Mouse (Mus musculus): ENCODE measurements around the gene App. TPM values are rescaled to one million over a fixed set of nuclear protein-coding genes. Genes with fewer than 3 reads are reported as not detected.

Gene App
- total RNA-seq (2021): 1,000 to 10,000 TPM; 1,138 to 1,191 TPM

DNA sequence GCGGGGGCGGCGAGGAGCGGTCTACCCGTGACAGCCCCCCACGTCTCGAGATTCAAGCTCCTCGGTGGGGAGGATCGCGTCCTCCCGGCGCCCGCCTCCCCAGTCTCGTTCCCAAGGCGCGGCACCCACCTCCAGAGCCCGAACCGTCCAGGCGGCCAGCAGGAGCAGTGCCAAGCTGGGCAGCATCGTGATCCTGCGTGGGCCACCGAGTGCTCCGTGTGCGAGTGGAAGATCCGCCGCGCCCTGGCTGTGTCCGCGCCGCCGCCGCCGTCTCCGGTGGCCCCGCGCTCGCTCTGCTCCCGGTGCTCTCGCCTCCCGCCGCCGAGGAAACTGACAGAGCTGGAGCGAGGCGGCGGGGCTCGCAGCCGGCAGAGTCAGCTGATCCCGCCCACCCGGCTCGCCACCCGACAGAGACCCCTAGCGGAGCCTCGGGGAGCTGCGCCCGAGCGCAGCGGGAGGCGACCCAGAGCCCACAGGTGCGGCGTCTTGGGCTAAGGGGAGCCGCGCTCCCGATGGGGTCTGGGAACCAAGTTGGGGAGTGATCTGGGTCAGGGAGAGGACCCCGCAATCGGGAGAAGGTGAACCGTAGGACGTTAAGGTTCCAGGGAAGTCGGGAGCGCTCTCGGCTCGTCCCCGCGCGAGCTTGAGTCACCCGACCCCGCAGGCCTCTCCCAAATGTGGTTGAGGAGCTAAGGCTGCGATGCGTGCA, at the start of gene App:
App (minus strand) TSS at position 394 of the 709 bp plus-strand sequence.
- DNase-seq (ENCODE audit: extremely low spot score in 1 of 2, low spot score in 2 of 2): peak; percentile 81 to 93
- intact Hi-C loops (cut with DNase I): loop anchor here (2.0 to 10.0 kb wide), 3 partner anchors 81 to 501 kb away; no protein-coding TSS in a partner anchor

DNA sequence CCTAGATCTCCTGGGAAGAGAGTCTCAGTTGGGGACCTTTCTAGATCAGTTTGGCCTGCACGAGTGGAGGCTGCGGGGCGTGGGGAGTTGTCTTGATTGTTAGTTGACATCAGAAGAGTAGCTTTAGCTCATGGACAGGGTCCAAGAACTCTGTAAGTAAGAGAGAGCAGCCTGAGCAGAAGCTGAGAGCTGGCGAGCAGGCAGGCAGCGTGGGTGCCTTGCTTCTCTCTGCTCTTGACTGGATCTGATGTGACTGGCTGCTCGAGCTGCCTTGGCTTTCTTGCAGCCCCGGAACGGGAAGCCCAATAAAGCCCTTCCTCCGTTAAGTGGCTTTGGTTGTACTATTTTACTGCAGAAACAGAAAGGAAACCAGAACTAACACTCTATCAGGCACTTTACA, 42.3 kb upstream of the App start:
- DNase-seq (ENCODE audit: extremely low spot score in 1 of 2, low spot score in 2 of 2): peak; percentile 8 to 22
- intact Hi-C loops (cut with DNase I): no loop called here

DNA sequence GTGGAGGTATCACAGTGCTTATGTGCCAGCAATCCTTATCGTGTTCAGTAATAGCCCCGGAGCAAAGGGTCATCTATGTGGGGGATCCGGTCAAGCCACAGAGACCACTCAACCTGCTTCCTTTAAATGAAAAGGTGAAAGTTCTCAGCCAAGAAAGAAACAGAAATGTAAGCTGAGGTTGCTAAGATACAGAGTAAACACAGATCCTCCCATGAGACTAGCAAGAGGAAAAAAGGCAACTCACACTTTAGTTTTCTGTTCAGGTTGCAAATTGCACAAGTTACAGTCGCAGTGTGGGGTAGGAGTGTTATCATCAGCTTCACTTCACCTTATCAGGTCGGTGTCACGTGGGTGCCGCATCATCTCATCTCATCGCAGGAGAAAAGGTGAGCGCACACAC, 41.6 kb upstream of the App start:
- no peak for DNase-seq (ENCODE audit: extremely low spot score in 1 of 2, low spot score in 2 of 2)
- intact Hi-C loops (cut with DNase I): no loop called here

DNA sequence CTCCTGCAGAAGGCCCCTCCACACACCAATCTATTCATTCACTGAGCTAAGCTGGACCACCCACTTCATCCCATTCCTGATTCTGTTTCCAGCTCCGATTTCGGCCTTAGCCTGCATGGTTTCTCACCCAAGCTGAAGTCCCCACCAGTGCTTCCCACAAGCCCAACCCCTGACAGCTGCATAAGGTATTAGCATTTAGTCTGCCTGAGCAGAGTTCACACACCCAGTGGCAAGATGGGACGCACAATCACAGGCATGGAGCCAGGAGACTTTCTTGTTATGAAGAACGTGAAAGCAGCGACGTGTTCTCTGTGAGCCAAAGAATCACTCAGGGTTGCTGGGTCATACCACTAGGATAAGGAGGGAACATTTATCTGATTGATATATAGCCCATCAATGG, 22.1 kb upstream of the App start:
- intact Hi-C loops (cut with DNase I): no loop called here
- DNase-seq (ENCODE audit: extremely low spot score in 1 of 2, low spot score in 2 of 2): no peak

DNA sequence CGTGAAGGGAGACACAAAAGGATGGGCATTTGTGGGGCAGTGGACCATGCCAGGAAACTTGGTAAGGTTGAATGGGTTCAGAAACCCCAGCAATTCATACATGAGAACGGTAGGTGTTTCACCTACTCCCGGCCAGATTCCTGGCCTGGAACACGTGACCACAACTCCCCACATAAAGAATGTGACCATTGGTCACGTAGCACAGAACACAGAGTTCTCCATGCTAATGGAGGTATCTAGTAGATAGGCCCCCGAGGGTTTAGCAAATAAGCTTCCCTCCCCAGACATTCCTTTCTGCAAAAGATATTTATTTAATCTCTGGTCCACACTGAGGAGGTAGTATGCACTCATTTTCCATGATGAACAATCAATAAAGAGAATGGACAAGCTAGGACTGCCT, 21.6 kb upstream of the App start:
- no peak for DNase-seq (ENCODE audit: extremely low spot score in 1 of 2, low spot score in 2 of 2)
- intact Hi-C loops (cut with DNase I): no loop called here

DNA sequence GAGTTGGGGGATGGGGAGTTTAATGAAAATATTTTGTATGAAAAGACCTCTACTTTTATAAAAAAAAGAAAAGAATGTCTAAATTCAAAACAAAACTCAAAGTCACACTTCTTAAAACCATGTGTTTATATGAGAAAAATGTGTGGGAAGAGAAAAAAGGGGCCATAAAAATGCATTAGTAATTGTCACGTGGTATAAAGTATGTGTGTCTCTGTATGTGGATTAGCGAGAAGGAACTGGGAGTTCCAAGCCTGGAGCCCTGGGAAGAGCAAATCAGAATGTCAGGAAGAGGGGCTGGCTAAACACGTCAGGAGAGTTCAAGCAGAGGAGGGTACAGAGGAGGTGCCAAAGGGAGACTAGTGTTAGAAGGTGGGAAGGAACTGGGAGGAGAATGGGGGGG, 7.9 kb upstream of the App start:
- intact Hi-C loops (cut with DNase I): no loop called here
- DNase-seq (ENCODE audit: extremely low spot score in 1 of 2, low spot score in 2 of 2): no peak

DNA sequence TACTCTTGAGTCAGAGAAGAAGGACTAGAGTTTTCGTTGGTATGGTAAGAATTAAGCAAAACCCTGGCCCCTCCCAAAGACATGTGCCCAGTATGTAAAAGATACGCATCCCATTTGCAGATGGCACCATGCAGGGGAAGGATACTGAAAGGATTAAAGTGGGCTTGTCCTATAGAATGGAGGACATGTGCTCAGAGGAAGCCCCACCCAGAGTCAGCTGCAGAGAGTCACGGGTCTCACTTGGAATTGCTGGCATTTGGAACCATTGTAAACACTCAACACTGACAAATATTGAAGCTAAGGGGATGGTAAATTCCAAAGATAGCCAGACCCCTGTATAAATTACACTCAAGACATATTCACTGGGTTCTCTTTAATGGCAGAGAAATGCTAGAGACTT, 7.1 kb upstream of the App start:
- DNase-seq (ENCODE audit: extremely low spot score in 1 of 2, low spot score in 2 of 2): no peak
- intact Hi-C loops (cut with DNase I): no loop called here

DNA sequence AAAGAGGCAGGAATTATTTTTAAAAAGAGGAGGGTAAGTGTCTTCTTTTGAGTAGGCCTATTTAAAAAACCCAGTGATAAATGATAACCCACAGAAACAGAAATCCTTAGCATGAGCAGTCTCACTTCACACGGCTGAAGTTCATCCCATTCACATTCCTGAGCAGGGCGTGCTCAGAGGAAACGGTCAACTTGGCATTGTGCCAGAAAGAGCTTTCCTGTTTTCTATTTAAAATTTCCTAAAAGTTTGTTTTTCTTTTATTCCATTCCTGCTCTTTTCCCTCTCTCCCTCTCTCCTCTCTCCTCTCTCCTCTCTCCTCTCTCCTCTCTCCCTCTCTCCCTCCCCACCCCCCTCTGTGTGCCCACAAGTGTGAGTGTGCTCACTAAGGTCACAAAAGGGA, 3.1 kb upstream of the App start:
- peak in 1 of 2 experiments; percentile 60 for DNase-seq (ENCODE audit: extremely low spot score in 1 of 2, low spot score in 2 of 2)
- intact Hi-C loops (cut with DNase I): loop anchor here (10.0 kb wide), 1 partner anchor 498 kb away; no protein-coding TSS in a partner anchor

DNA sequence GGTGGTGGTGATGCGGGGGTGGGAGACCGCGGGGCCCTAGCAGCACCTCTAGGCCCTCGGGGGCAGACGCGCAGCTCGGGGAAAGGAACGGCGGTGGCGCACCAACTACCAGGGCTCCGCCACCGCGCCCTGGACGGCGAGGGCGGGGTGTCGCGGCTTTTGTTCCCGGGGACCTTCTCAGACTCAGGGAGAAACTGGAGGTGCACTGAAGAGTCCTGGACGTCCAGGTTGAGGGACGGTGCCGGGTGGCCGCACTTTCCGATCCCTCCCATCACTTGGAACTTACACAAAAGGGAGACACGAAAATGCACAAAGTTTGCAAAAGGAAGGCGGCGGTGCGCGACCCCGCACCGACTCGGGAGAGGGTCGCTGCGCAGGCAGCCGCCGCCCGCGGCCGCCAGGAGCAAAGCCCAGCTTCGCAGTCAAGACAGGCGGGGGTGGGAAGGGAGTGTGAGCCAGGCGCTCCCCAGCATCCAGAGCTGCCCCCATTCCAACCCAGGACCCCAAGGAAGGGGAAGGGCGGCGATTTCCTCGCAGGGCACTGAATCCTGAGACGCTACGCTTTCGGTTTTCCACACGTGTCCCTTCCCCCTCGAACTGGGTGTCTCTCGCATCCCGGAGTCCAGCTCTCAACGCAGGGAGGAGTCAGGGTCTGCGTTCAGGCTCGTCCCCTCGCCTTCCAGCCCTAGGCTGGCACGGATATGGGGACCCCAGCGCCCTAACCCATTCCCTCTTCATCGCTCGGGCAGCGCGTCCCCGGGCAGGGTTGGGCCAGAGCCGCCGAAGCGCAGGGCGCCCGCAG, 794 bp downstream of the App start:
- DNase-seq (ENCODE audit: extremely low spot score in 1 of 2, low spot score in 2 of 2): peak in 1 of 2 experiments; percentile 76

DNA sequence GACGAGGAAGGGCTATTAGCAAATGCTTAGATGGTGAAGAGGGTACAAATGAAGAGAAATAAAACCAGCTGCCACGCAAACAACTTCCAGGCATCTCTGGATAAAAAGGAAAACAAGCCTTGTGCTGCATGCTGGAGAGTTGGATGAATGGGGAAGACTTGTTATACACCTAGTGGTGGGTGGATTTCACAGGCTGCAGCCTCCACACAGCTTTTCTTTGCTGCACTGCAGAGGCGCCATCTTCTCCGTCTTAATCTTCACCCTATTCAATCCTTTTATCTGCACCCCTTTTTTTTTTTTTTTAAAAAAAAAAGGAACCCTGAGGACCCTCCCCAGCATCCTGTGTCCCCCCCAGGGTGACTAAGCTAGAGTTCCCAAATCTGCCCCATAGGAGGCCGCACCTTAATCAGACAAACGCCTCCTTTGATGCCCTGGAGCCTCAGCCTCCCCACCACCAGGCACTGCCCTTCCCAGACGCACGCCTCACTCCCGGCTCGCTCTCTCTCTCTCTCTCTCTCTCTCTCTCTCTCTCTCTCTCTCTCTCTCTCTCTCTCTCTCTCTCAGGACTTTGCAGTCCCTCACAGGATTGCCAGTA, 1.5 kb downstream of the App start:
- intact Hi-C loops (cut with DNase I): loop anchor here (2.0 to 10.0 kb wide), 3 partner anchors 80 to 503 kb away; no protein-coding TSS in a partner anchor

More for the DNA sequence above, 794 bp downstream of the App start:
- intact Hi-C loops (cut with DNase I): loop anchor here (2.0 to 10.0 kb wide), 3 partner anchors 80 to 502 kb away; no protein-coding TSS in a partner anchor

DNA sequence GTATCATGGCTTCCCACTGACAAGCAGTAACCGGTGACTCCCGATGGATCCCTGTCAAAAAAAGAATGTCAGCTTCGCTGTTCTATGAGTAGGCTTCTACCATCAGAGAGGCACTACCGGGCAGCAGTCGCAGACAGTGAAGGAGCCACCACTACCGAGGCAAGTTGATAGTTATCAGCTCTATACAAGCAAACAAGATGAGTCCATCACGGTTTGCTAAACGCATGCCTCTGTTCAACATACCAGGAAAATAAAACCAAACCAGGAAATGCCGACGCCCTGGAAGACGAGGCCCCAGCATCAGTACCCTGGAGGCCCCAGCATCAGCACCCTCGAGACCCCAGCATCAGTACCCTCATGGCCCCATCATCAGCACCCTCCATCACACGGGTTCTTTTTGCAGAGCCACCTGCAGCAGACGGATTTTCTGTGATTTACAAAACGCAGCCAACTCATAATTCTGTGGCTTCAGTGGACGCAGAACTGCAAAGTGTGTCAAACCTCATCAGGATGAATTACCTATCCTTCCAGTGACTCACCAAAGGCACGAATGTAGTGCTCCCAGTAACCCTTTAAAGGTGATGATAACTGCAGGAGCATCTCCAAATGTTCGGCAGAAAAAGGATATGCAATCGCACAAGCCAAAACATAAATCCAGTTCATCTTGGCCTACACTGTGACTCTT, 2.6 kb downstream of the App start:
- intact Hi-C loops (cut with DNase I): loop anchor here (5.0 to 10.0 kb wide), 2 partner anchors 79 to 504 kb away; no protein-coding TSS in a partner anchor
- DNase-seq (ENCODE audit: extremely low spot score in 1 of 2, low spot score in 2 of 2): no peak

More for the DNA sequence above, 1.5 kb downstream of the App start:
- peak; percentile 56 to 66 for DNase-seq (ENCODE audit: extremely low spot score in 1 of 2, low spot score in 2 of 2)

DNA sequence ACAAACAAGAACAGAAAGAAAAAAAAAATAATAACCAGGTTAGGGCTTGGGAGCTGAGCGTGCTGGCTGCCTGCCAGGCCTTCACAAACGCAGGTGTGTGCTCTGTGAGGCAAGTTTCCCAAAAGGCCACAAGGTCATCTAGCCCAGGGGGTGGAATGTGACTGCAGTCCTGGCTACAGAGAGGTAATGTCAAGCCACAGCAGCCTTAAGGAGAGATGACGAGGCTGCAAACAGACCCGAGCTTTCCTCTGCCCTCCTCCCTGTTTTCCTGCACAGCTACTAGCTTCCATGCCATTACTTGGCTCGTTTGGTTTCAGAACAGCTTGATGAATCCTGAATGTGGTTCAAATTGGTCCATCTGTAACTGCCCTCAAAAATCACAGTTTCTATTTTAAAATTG, 4.7 kb downstream of the App start:
- DNase-seq (ENCODE audit: extremely low spot score in 1 of 2, low spot score in 2 of 2): peak in 1 of 2 experiments; percentile 45
- intact Hi-C loops (cut with DNase I): no loop called here

DNA sequence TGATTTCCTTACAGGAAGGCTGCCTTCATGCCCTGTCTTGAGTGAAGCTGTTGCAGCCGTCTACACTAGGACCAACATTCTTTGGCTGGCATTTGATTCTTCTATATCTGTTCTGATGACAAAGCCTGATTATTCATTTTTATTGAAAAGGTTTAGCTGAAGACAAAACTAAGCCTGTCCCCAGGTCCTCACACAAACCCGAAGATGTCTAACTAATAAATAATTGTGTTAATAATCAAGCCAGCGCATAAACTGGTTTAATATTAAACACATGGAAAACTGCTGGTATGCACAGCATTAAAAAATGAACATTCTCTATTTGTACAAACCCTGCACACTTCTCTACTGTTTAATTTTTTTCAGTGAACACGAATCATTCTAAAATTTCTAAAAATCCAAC, 7.4 kb downstream of the App start:
- intact Hi-C loops (cut with DNase I): no loop called here
- no peak for DNase-seq (ENCODE audit: extremely low spot score in 1 of 2, low spot score in 2 of 2)

DNA sequence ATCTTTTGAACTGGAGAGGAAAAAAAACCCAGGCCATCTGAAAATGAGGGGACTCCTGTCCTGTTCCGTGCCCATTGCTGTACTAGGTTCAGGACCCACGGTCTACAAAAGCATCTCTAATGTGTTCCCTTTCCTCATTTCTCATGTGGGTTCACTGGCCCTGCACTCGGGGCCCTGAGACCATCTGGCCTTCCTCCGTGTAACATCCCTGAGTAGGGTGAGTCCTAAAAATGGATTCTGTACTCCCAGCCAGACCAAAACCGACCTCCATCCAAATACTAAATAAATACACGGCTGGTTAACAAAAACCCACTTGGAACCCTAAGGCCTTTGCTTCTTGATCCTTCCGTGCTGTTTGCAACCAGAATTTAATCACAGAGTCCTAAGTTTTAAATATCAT, 7.9 kb downstream of the App start:
- intact Hi-C loops (cut with DNase I): no loop called here
- DNase-seq (ENCODE audit: extremely low spot score in 1 of 2, low spot score in 2 of 2): no peak

DNA sequence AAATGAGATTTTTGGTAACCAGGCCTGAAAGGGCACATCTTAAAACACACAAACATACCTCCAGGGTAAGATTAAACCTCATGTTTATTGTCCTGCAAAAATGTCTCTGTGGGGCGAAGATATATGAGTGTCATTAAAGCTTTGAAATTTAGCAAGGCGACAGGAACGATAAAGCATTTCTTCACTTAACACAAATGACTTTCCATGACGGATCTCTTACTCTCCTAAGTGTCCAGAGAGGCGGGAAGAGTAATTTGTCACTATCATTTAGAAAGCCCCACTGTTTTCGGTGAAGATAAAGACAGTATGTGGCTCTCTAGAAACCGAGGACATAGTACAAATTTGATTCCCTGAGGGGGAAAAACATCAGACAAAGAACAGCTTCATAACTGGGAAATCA, 8.4 kb downstream of the App start:
- intact Hi-C loops (cut with DNase I): no loop called here
- DNase-seq (ENCODE audit: extremely low spot score in 1 of 2, low spot score in 2 of 2): no peak

DNA sequence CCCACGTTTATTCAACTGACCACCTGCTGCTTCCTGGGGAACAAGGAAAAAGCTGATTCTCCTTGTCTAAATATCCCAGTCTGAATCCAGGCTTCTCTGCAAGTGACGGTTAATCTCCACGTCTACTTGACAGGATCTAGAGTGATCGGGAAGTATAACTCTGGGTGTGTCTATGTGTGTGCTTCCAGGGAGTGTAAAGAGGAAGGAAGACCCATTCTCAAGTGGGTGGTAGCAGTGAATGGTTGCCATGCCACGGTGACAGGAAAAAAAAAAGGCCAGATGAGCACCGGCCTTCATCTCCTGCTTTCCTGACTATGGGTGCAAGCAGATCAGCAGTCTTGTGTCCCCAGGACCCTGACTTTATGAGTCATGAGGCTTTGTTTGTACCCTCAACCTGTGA, 10.8 kb downstream of the App start:
- intact Hi-C loops (cut with DNase I): no loop called here
- DNase-seq (ENCODE audit: extremely low spot score in 1 of 2, low spot score in 2 of 2): no peak

DNA sequence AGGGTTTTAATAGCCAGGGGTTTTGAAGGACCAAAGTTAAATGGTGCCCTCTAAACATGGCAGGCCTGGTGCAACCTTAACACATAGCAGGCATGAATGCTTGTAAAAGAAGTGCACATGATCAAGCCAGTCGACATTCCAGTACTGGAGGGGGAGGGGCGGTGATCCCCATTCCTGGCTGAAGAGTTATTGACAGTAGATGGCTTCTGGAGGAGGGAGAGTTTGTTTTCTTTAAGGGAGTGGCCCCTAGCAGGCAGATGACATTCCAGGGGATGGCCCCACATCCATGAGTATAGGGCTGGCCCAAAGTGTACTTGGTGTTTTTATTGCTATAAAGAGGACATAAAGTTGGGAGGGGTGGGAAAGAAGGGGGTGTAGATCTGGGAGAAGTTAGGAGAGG, 13.4 kb downstream of the App start:
- DNase-seq (ENCODE audit: extremely low spot score in 1 of 2, low spot score in 2 of 2): peak in 1 of 2 experiments; percentile 45
- intact Hi-C loops (cut with DNase I): no loop called here

DNA sequence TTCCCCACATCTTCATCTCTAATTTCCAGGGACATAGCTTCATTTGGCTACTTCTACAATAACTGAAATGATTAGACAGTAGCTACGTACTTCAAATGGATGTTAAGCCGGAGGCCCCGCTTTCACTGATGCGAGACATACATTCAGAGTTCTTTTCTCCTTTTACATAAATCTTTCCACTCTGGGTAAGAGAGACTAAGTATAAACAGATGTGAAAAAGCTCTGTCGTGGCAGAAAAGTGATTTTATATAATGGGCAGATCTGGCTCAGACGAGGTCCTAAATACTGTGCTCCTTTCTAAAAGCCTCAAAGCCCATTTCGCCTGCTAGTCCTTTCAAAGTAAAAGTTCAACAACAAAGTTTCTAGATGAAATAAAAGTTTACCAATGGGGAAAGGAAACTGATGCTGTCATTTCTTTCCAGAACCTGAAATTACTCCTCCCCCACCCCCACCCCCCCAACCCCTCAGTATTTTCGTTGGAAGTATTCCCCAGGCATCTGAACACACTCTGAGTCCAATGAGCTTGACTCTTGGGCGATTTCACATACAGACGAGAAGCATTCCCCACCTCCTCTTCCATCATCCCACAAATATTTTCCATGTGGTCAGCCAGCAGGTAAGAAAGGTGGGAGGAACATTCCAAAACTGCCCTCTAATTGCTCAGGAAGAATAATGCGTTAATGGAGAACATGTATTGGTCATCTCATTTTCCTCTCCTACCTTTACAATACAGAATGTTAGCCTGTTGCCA, 15.6 kb downstream of the App start:
- intact Hi-C loops (cut with DNase I): no loop called here
- DNase-seq (ENCODE audit: extremely low spot score in 1 of 2, low spot score in 2 of 2): no peak

Measured in left cerebral cortex, postnatal 10 days (tissue).